Mouse (Mus musculus): Measurements from ENCODE around the gene Olfr114.

Olfr114 gene

GRCm38 (mm10) chr17:37592643-37593042 is at the start of gene Olfr114:
Gene Olfr114, minus strand, starts transcription at chr17:37592743.
- no peak for DNase-seq (ENCODE audit: low spot score)

GRCm38 (mm10) chr17:37627009-37627408 is 34.5 kb upstream of the Olfr114 start, which contains the start of the genes Olfr115 and Olfr116:
Gene Olfr115, minus strand, starts transcription at chr17:37627109.
Gene Olfr116, minus strand, starts transcription at chr17:37627199.
- DNase-seq (ENCODE audit: low spot score) = no peak

GRCm38 (mm10) chr17:37577563-37577962 is 15.0 kb downstream of the Olfr114 start, which contains the start of gene Olfr113:
Gene Olfr113, minus strand, starts transcription at chr17:37577663.
- no peak for DNase-seq (ENCODE audit: low spot score)

- no peak for DNase-seq (ENCODE audit: low spot score)
Observed at GRCm38 (mm10) chr17:37569351-37569750, 23.2 kb downstream of the Olfr114 start, which contains the start of gene Olfr112. Gene Olfr112, minus strand, starts transcription at chr17:37569451.

- DNase-seq (ENCODE audit: low spot score) = no peak
Observed at GRCm38 (mm10) chr17:37558913-37559615, 33.5 kb downstream of the Olfr114 start.

- no peak for DNase-seq (ENCODE audit: low spot score)
Observed at GRCm38 (mm10) chr17:37543800-37544435, 48.6 kb downstream of the Olfr114 start.

GRCm38 (mm10) chr17:37541454-37542119 is 51.0 kb downstream of the Olfr114 start:
- no peak for DNase-seq (ENCODE audit: low spot score)
